Mouse (Mus musculus): ENCODE measurements around the gene Tcte1.
A peak's percentile ranks its signal among the peaks of the same experiment; 100 is the strongest.

Tcte1 gene

GRCm38 (mm10) chr17:45523263-45523662, at the start of gene Tcte1:
Gene Tcte1, plus strand, starts transcription at chr17:45523434.
- no peak for DNase-seq (ENCODE audit: low spot score in 2 of 2)

GRCm38 (mm10) chr17:45473667-45474066, 49.6 kb upstream of the Tcte1 start:
- no peak for DNase-seq (ENCODE audit: low spot score in 2 of 2)

- no peak for DNase-seq (ENCODE audit: low spot score in 2 of 2)
Measured at GRCm38 (mm10) chr17:45474146-45474545, 49.1 kb upstream of the Tcte1 start.

- peak; percentile 12 to 20 for DNase-seq (ENCODE audit: low spot score in 2 of 2)
Measured at GRCm38 (mm10) chr17:45474669-45475465, 48.4 kb upstream of the Tcte1 start, which contains the start of gene Spats1. Gene Spats1, minus strand, starts transcription at chr17:45475415.

- peak; percentile 64 to 71 for DNase-seq (ENCODE audit: low spot score in 2 of 2)
Measured at GRCm38 (mm10) chr17:45478234-45478825, 44.9 kb upstream of the Tcte1 start.

GRCm38 (mm10) chr17:45480429-45480828, 42.8 kb upstream of the Tcte1 start:
- no peak for DNase-seq (ENCODE audit: low spot score in 2 of 2)

- no peak for DNase-seq (ENCODE audit: low spot score in 2 of 2)
Measured at GRCm38 (mm10) chr17:45485581-45485980, 37.7 kb upstream of the Tcte1 start.

GRCm38 (mm10) chr17:45487216-45487615, 36.0 kb upstream of the Tcte1 start:
- no peak for DNase-seq (ENCODE audit: low spot score in 2 of 2)

GRCm38 (mm10) chr17:45488321-45489254, 34.6 kb upstream of the Tcte1 start:
- DNase-seq (ENCODE audit: low spot score in 2 of 2) = no peak

- no peak for DNase-seq (ENCODE audit: low spot score in 2 of 2)
Measured at GRCm38 (mm10) chr17:45489736-45490135, 33.5 kb upstream of the Tcte1 start.

GRCm38 (mm10) chr17:45490532-45491154, 32.6 kb upstream of the Tcte1 start:
- no peak for DNase-seq (ENCODE audit: low spot score in 2 of 2)

GRCm38 (mm10) chr17:45495398-45495797, 27.8 kb upstream of the Tcte1 start:
- DNase-seq (ENCODE audit: low spot score in 2 of 2) = no peak

GRCm38 (mm10) chr17:45498397-45498796, 24.8 kb upstream of the Tcte1 start:
- DNase-seq (ENCODE audit: low spot score in 2 of 2) = no peak

GRCm38 (mm10) chr17:45499516-45499915, 23.7 kb upstream of the Tcte1 start:
- no peak for DNase-seq (ENCODE audit: low spot score in 2 of 2)

- no peak for DNase-seq (ENCODE audit: low spot score in 2 of 2)
Measured at GRCm38 (mm10) chr17:45500981-45501380, 22.3 kb upstream of the Tcte1 start.

- no peak for DNase-seq (ENCODE audit: low spot score in 2 of 2)
Measured at GRCm38 (mm10) chr17:45502324-45502723, 20.9 kb upstream of the Tcte1 start.

- no peak for DNase-seq (ENCODE audit: low spot score in 2 of 2)
Measured at GRCm38 (mm10) chr17:45503301-45503973, 19.8 kb upstream of the Tcte1 start.

GRCm38 (mm10) chr17:45505941-45506465, 17.2 kb upstream of the Tcte1 start:
- DNase-seq (ENCODE audit: low spot score in 2 of 2) = no peak

GRCm38 (mm10) chr17:45506700-45507189, 16.5 kb upstream of the Tcte1 start, which contains the start of gene Aars2:
Gene Aars2, plus strand, starts transcription at chr17:45506841.
- DNase-seq (ENCODE audit: low spot score in 2 of 2) = peak; percentile 92 to 94

GRCm38 (mm10) chr17:45510871-45511270, 12.4 kb upstream of the Tcte1 start:
- no peak for DNase-seq (ENCODE audit: low spot score in 2 of 2)
